Mouse (Mus musculus): ENCODE measurements at regions not wholly inside any gene's neighbourhood (a gene's known extent, or its start where the extent isn't known, plus 50 kb on each side); places are given as distances from the start of the nearest gene placed in this dataset.
A peak's percentile ranks its signal among the peaks of the same experiment; 100 is the strongest.
"Not testable (repeated sequence)": the region's sequence is repeated elsewhere in the genome, so short reads cannot be mapped to it uniquely, and the experiment has no call there.

- 0 out of 2 replicates have a peak overlapping the region, but pooled peaks have one; percentile 41 for H3K27ac ChIP-seq (ENCODE audit: low read depth, low read length)
- ATAC-seq (replicated peaks; ENCODE audit: insufficient number of reproducible peaks, low FRiP score, low TSS enrichment) = 0 out of 2 replicates have a peak, but pooled peaks have one; percentile 7
- 28% methylated on average over 22 of the region's 23 CpGs for WGBS (ENCODE audit: insufficient replicate concordance)
Measured at GRCm38 (mm10) chr7:39655287-39655652, 137.7 kb downstream of the Zfp619 start.

DNA sequence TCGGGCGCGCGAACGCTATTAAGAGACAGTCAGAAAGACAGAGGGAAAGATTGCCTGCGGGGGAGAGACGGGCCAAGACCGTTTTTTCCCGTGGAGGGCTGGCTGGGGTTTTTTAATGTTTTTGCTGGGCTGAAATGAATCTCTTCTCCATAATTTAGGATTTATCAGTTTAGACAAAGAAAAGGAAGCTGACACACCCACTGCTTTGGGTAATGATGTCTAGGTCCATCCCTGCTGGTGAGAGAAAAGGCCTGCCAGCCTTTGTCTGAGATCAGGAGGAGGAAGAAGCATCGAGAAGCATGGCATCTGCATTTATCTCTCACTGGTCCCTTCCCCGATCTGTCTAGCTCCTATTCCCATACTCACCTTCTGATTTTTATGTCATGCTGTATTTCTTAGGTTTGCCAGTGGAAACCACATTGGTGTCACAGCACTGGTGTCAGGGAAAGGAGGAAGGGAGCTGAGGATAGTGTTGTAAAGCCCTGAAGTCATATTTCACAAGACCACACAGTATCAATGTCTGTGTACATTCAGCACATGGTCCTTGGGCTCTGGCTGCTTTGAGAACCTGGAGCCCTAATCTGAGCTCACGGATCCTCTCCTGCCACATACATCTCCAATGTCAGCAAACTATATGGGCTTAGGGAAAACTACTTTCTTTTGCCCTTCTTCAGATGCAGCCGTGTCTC, 138.3 kb downstream of the Zfp619 start:
- peak overlapping the region; percentile 71 for H3K4me2 ChIP-seq
- 0 out of 2 replicates have a peak overlapping the region, but pooled peaks have one; percentile 41 for H3K27ac ChIP-seq (ENCODE audit: low read depth, low read length)
- no peaks in the 10 kb centered on the region for H3K27me3 ChIP-seq (ENCODE audit: control insufficient read depth, insufficient read depth, low read length)
- H3K4me3 ChIP-seq (ENCODE audit: low read depth, low read length) = peak overlapping the region; percentile 44
- 30% methylated on average over 13 of the region's 13 CpGs for WGBS (ENCODE audit: insufficient replicate concordance)
- no peaks in the 10 kb centered on the region; the same call in 1 of the 2 replicates for H3K4me1 ChIP-seq (ENCODE audit: control insufficient read depth, insufficient read depth, low read length)
- no peaks in the 10 kb centered on the region for H3K9me3 ChIP-seq (replicated peaks; ENCODE audit: control insufficient read depth, low read length)
- H3K36me3 ChIP-seq (ENCODE audit: control insufficient read depth, insufficient read depth, low read length) = no peaks in the 10 kb centered on the region
- no peak for ATAC-seq (replicated peaks; ENCODE audit: insufficient number of reproducible peaks, low FRiP score, low TSS enrichment)
- peak overlapping the region; percentile 75 for H3K9ac ChIP-seq (ENCODE audit: low read depth, low read length)

More at GRCm38 (mm10) chr7:39655287-39655652, 137.7 kb downstream of the Zfp619 start:
- H3K4me1 ChIP-seq (ENCODE audit: control insufficient read depth, insufficient read depth, low read length); H3K27me3 ChIP-seq (ENCODE audit: control insufficient read depth, insufficient read depth, low read length); H3K9me3 ChIP-seq (replicated peaks; ENCODE audit: control insufficient read depth, low read length); H3K36me3 ChIP-seq (ENCODE audit: control insufficient read depth, insufficient read depth, low read length): not testable (repeated sequence)
- H3K4me2 ChIP-seq = peak overlapping the region; percentile 71
- H3K4me3 ChIP-seq (ENCODE audit: low read depth, low read length) = peak overlapping the region; percentile 44
- peak overlapping the region; percentile 75; the same call in 1 of the 2 replicates for H3K9ac ChIP-seq (ENCODE audit: low read depth, low read length)

GRCm38 (mm10) chr7:39659597-39659996, 142.0 kb downstream of the Zfp619 start:
- WGBS (ENCODE audit: insufficient replicate concordance) = 12% methylated on average over 5 of the region's 5 CpGs
- Histone ChIP-seq H3K4me2 (peak overlapping the region; percentile 31), H3K27ac (ENCODE audit: low read depth, low read length) (no peak overlapping the region), H3K9me3 (replicated peaks; ENCODE audit: control insufficient read depth, low read length) (no peaks in the 10 kb centered on the region), H3K4me1 (ENCODE audit: control insufficient read depth, insufficient read depth, low read length) (no peaks in the 10 kb centered on the region; the same call in 1 of the 2 replicates), H3K9ac (ENCODE audit: low read depth, low read length) (no peak overlapping the region), H3K4me3 (ENCODE audit: low read depth, low read length) (no peak overlapping the region), H3K27me3 (ENCODE audit: control insufficient read depth, insufficient read depth, low read length) (no peaks in the 10 kb centered on the region), H3K36me3 (ENCODE audit: control insufficient read depth, insufficient read depth, low read length) (no peaks in the 10 kb centered on the region)
- ATAC-seq (replicated peaks; ENCODE audit: insufficient number of reproducible peaks, low FRiP score, low TSS enrichment) = 0 out of 2 replicates have a peak, but pooled peaks have one; percentile 46

DNA sequence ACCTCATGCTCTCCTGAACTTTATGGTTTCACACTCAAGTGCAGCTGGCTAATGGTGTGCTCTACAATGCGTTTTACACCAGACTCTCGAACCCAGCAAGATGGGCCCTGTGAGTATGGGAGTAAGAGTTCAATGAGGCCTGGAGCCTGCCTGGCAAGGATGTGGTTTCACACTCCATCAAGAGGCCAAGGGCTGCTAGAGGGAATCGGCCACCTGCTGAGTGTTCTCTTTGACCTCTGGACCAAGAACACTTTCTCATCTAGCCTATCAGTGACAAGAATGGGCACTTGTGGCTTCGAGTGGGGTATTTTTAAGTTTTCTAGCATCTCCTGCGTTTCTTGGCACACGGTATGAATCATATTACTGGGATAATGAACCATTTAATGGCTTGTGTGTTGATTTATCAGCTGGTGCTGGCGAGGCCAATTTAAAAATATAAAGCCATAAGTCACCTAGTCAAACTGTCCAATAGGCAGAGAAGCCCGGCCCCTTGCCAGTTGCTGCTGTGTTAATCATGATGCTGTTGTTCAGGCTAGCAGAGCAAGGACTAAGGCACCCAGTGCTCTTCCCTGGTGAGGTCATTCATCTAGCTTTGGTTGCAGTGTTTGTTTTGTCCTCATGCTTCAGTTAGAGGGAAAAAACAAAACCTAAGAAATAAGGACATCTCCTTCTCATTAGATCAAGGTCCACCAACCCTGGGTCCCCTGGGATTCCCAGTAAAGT, 157.7 kb downstream of the Zfp619 start:
- no peak for ATAC-seq (replicated peaks; ENCODE audit: insufficient number of reproducible peaks, low FRiP score, low TSS enrichment)
- H3K36me3 ChIP-seq (ENCODE audit: control insufficient read depth, insufficient read depth, low read length) = no peaks in the 10 kb centered on the region
- H3K4me2 ChIP-seq = no peak overlapping the region
- H3K27me3 ChIP-seq (ENCODE audit: control insufficient read depth, insufficient read depth, low read length) = no peaks in the 10 kb centered on the region
- H3K9me3 ChIP-seq (replicated peaks; ENCODE audit: control insufficient read depth, low read length) = no peaks in the 10 kb centered on the region
- 66% methylated on average over 8 of the region's 8 CpGs for WGBS (ENCODE audit: insufficient replicate concordance)
- no peak overlapping the region for H3K4me3 ChIP-seq (ENCODE audit: low read depth, low read length)
- no peak overlapping the region for H3K27ac ChIP-seq (ENCODE audit: low read depth, low read length)
- no peaks in the 10 kb centered on the region for H3K4me1 ChIP-seq (ENCODE audit: control insufficient read depth, insufficient read depth, low read length)
- H3K9ac ChIP-seq (ENCODE audit: low read depth, low read length) = no peak overlapping the region

DNA sequence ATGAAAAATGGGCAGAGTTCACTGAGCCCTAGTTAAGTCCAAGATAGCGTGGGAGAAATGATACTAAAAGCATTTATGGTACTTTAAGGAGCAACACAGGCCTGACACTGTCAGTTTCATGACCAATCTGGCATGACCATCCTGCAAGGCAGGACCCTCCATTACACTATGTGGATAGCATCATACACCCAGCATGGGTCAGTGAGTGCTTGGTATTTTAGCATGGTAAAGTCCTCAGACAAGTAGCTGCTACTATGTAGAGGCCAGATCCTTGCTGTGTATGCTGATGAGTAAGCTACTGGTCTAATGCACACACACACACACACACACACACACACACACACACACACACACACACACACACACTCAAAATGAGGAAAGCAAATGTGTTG, 158.3 kb downstream of the Zfp619 start:
- Histone ChIP-seq H3K4me1 (ENCODE audit: control insufficient read depth, insufficient read depth, low read length) (no peaks in the 10 kb centered on the region), H3K27me3 (ENCODE audit: control insufficient read depth, insufficient read depth, low read length) (no peaks in the 10 kb centered on the region), H3K9ac (ENCODE audit: low read depth, low read length) (no peak overlapping the region), H3K36me3 (ENCODE audit: control insufficient read depth, insufficient read depth, low read length) (no peaks in the 10 kb centered on the region), H3K4me2 (no peak overlapping the region), H3K9me3 (replicated peaks; ENCODE audit: control insufficient read depth, low read length) (no peaks in the 10 kb centered on the region), H3K4me3 (ENCODE audit: low read depth, low read length) (no peak overlapping the region), H3K27ac (ENCODE audit: low read depth, low read length) (no peak overlapping the region)
- ATAC-seq (replicated peaks; ENCODE audit: insufficient number of reproducible peaks, low FRiP score, low TSS enrichment) = no peak
- WGBS (ENCODE audit: insufficient replicate concordance) = 78% methylated on average over 1 of the region's 1 CpGs

GRCm38 (mm10) chr7:39680411-39680810, 162.8 kb downstream of the Zfp619 start:
- ATAC-seq (replicated peaks; ENCODE audit: insufficient number of reproducible peaks, low FRiP score, low TSS enrichment) = no peak

GRCm38 (mm10) chr7:39696589-39696988, 179.0 kb downstream of the Zfp619 start:
- H3K4me1 ChIP-seq (ENCODE audit: control insufficient read depth, insufficient read depth, low read length) = no peaks in the 10 kb centered on the region
- H3K27me3 ChIP-seq (ENCODE audit: control insufficient read depth, insufficient read depth, low read length) = no peaks in the 10 kb centered on the region
- WGBS (ENCODE audit: insufficient replicate concordance) = 66% methylated on average over 2 of the region's 2 CpGs
- H3K4me3 ChIP-seq (ENCODE audit: low read depth, low read length) = no peak overlapping the region
- H3K9me3 ChIP-seq (replicated peaks; ENCODE audit: control insufficient read depth, low read length) = no peaks in the 10 kb centered on the region
- H3K4me2 ChIP-seq = no peak overlapping the region
- no peaks in the 10 kb centered on the region for H3K36me3 ChIP-seq (ENCODE audit: control insufficient read depth, insufficient read depth, low read length)
- H3K27ac ChIP-seq (ENCODE audit: low read depth, low read length) = no peak overlapping the region
- H3K9ac ChIP-seq (ENCODE audit: low read depth, low read length) = no peak overlapping the region
- ATAC-seq (replicated peaks; ENCODE audit: insufficient number of reproducible peaks, low FRiP score, low TSS enrichment) = no peak

More at GRCm38 (mm10) chr7:39680411-39680810, 162.8 kb downstream of the Zfp619 start:
- Histone ChIP-seq H3K4me2 (no peak overlapping the region), H3K9me3 (replicated peaks; ENCODE audit: control insufficient read depth, low read length) (no peaks in the 10 kb centered on the region), H3K36me3 (ENCODE audit: control insufficient read depth, insufficient read depth, low read length) (no peaks in the 10 kb centered on the region), H3K9ac (ENCODE audit: low read depth, low read length) (no peak overlapping the region), H3K27me3 (ENCODE audit: control insufficient read depth, insufficient read depth, low read length) (no peaks in the 10 kb centered on the region), H3K4me3 (ENCODE audit: low read depth, low read length) (no peak overlapping the region), H3K4me1 (ENCODE audit: control insufficient read depth, insufficient read depth, low read length) (no peaks in the 10 kb centered on the region), H3K27ac (ENCODE audit: low read depth, low read length) (no peak overlapping the region)
- WGBS (ENCODE audit: insufficient replicate concordance) = 52% methylated on average over 2 of the region's 2 CpGs

DNA sequence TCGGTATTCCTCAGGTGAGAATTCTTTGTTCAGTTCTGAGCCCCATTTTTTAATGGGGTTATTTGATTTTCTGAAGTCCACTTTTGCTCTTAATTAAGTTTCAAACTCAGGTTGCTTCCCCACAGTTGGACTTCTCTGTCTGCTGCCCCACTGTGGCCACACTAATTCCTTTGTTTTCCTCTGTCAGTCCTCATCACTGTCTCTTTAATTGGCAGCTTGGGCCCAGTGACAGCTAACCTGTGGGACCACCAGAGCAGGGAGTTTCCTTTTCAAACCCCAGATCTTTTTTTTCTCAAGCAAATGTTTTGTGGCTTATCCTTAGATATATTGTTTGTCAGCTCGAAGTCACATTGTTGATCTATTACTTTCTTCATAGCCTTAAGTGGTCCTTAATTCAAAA, 183.9 kb downstream of the Zfp619 start:
- H3K27me3 ChIP-seq (ENCODE audit: control insufficient read depth, insufficient read depth, low read length) = no peaks in the 10 kb centered on the region
- no peaks in the 10 kb centered on the region for H3K9me3 ChIP-seq (replicated peaks; ENCODE audit: control insufficient read depth, low read length)
- 87% methylated on average over 2 of the region's 2 CpGs for WGBS (ENCODE audit: insufficient replicate concordance)
- H3K4me1 ChIP-seq (ENCODE audit: control insufficient read depth, insufficient read depth, low read length) = no peaks in the 10 kb centered on the region
- no peak overlapping the region for H3K27ac ChIP-seq (ENCODE audit: low read depth, low read length)
- no peak overlapping the region for H3K4me2 ChIP-seq
- H3K9ac ChIP-seq (ENCODE audit: low read depth, low read length) = no peak overlapping the region
- no peaks in the 10 kb centered on the region for H3K36me3 ChIP-seq (ENCODE audit: control insufficient read depth, insufficient read depth, low read length)
- ATAC-seq (replicated peaks; ENCODE audit: insufficient number of reproducible peaks, low FRiP score, low TSS enrichment) = no peak
- H3K4me3 ChIP-seq (ENCODE audit: low read depth, low read length) = no peak overlapping the region
